Mouse (Mus musculus) intestine, postnatal 0 days (tissue): ENCODE measurements around the gene Tmem163. TPM values are rescaled to one million over a fixed set of nuclear protein-coding genes. Genes with fewer than 3 reads are reported as not detected.

ENCODE experiments used
- ATAC-seq: fragments of 200-750 bp; cut with Nextera tagmentation; 2 replicates; pipeline ENCODE4 v1.8.0; 2017; ENCODE audit warnings: mild to moderate bottlenecking, moderate TSS enrichment, moderate library complexity
- H3K27ac ChIP-seq: fragments of 300-500 bp; sonication (generic); 2 replicates; pipeline ENCODE4 v1.5.1; 2014; ENCODE audit warnings: mild to moderate bottlenecking, low read depth, low read length, moderate library complexity
- H3K27me3 ChIP-seq: fragments of 300-500 bp; sonication (generic); replicated peaks from 2 replicates; pipeline ENCODE4 v1.6.1; 2014; ENCODE audit warnings: low read length, mixed read lengths; ENCODE audit not compliant: control insufficient read depth, insufficient read depth
- H3K36me3 ChIP-seq: fragments of 300-500 bp; sonication (generic); 2 replicates; pipeline ENCODE4 v1.6.1; 2014; ENCODE audit warnings: mild to moderate bottlenecking, moderate library complexity; ENCODE audit not compliant: control insufficient read depth, insufficient read depth
- H3K4me1 ChIP-seq: fragments of 300-500 bp; sonication (generic); replicated peaks from 2 replicates; pipeline ENCODE4 v1.6.1; 2014; ENCODE audit warnings: antibody characterized with exemption, low read length, mixed read lengths; ENCODE audit not compliant: control insufficient read depth, insufficient read depth
- H3K4me2 ChIP-seq: fragments of 300-500 bp; sonication (generic); replicated peaks from 2 replicates; pipeline ENCODE4 v1.6.1; 2014; ENCODE audit warnings: low read depth, mild to moderate bottlenecking, moderate library complexity
- H3K4me3 ChIP-seq: fragments of 300-500 bp; sonication (generic); 2 replicates; pipeline ENCODE4 v1.5.1; 2014; ENCODE audit warnings: low read depth, low read length
- H3K9ac ChIP-seq: fragments of 300-500 bp; sonication (generic); 2 replicates; pipeline ENCODE4 v1.6.1; 2014; ENCODE audit warnings: mild to moderate bottlenecking, low read depth, low read length
- H3K9me3 ChIP-seq: fragments of 300-500 bp; sonication (generic); 2 replicates; pipeline ENCODE4 v1.6.1; 2016; ENCODE audit warnings: mixed run types; ENCODE audit not compliant: control insufficient read depth
- CTCF ChIP-seq: sonication (generic); IDR thresholded peaks from 2 replicates; pipeline ENCODE4 v1.5.1; 2016; ENCODE audit warnings: low read depth, mild to moderate bottlenecking, control low read depth, antibody characterized with exemption, moderate library complexity
- WGBS: fragments of 180-500 bp; shearing (Covaris S2); extraction: QIAGEN DNeasy Blood & Tissue Kit; methylation state at CpG from one replicate; pipeline ENCODE4 v1.1.7; 2014; 5-methylcytosine and 5-hydroxymethylcytosine counted together
- polyA plus RNA-seq: library from polyadenylated mRNA; unstranded; fragments of >200 nt; fragmentation: Nextera tagmentation; extraction: Ambion mirVana; gene quantifications from 2 replicates; pipeline ENCODE4 v1.2.1, GENCODE M21; 2015

Gene Tmem163
- polyA plus RNA-seq, 1 experiment from 2014 or later: 0.26 TPM

- H3K9me3 ChIP-seq: no peaks in the 10 kb centered on the region
- no peak overlapping the region for H3K4me3 ChIP-seq
- ATAC-seq: no peak
- H3K27ac ChIP-seq: no peak overlapping the region
- peaks cover 71% of the 10 kb centered on the region for H3K36me3 ChIP-seq
- WGBS: 95% methylated on average over 5 of the region's 5 CpGs
- no peak overlapping the region for H3K9ac ChIP-seq
- no peaks in the 10 kb centered on the region for H3K27me3 ChIP-seq
- no peak for TF ChIP-seq CTCF
- H3K4me2 ChIP-seq: no peak overlapping the region
- H3K4me1 ChIP-seq: no peaks in the 10 kb centered on the region
Measured at GRCm38 (mm10) chr1:127475756-127476155, 203.6 kb downstream of the Tmem163 start.

- no peak for ATAC-seq
- TF ChIP-seq CTCF: no peak
- Histone ChIP-seq H3K4me2 (no peak overlapping the region), H3K27me3 (no peaks in the 10 kb centered on the region), H3K4me3 (no peak overlapping the region), H3K9ac (no peak overlapping the region), H3K27ac (no peak overlapping the region), H3K9me3 (no peaks in the 10 kb centered on the region), H3K4me1 (no peaks in the 10 kb centered on the region), H3K36me3 (peaks cover 41% of the 10 kb centered on the region)
- 71% methylated on average over 4 of the region's 4 CpGs for WGBS
Measured at GRCm38 (mm10) chr1:127470175-127470574, 209.2 kb downstream of the Tmem163 start.

- no peak overlapping the region for H3K27ac ChIP-seq
- WGBS: 96% methylated on average over 5 of the region's 5 CpGs
Measured at GRCm38 (mm10) chr1:127467238-127467637, 212.1 kb downstream of the Tmem163 start.

GRCm38 (mm10) chr1:127465292-127465691 is 214.1 kb downstream of the Tmem163 start:
- TF ChIP-seq CTCF: no peak
- WGBS: 70% methylated on average over 6 of the region's 6 CpGs

More at GRCm38 (mm10) chr1:127467238-127467637, 212.1 kb downstream of the Tmem163 start:
- H3K4me1 ChIP-seq: no peaks in the 10 kb centered on the region
- no peaks in the 10 kb centered on the region for H3K27me3 ChIP-seq
- peaks cover 33% of the 10 kb centered on the region for H3K36me3 ChIP-seq
- H3K9ac ChIP-seq: no peak overlapping the region
- H3K4me3 ChIP-seq: no peak overlapping the region
- no peaks in the 10 kb centered on the region for H3K9me3 ChIP-seq
- TF ChIP-seq CTCF: no peak
- no peak overlapping the region for H3K4me2 ChIP-seq
- no peak for ATAC-seq

GRCm38 (mm10) chr1:127464041-127464440 is 215.3 kb downstream of the Tmem163 start:
- no peaks in the 10 kb centered on the region for H3K27me3 ChIP-seq
- no peak overlapping the region for H3K4me3 ChIP-seq
- H3K4me1 ChIP-seq: no peaks in the 10 kb centered on the region
- WGBS: 60% methylated on average over 6 of the region's 6 CpGs
- peaks cover 32% of the 10 kb centered on the region for H3K36me3 ChIP-seq
- ATAC-seq: no peak
- H3K27ac ChIP-seq: no peak overlapping the region
- TF ChIP-seq CTCF: no peak
- no peak overlapping the region for H3K9ac ChIP-seq
- no peaks in the 10 kb centered on the region for H3K9me3 ChIP-seq
- no peak overlapping the region for H3K4me2 ChIP-seq

More at GRCm38 (mm10) chr1:127465292-127465691, 214.1 kb downstream of the Tmem163 start:
- Histone ChIP-seq H3K4me1 (no peaks in the 10 kb centered on the region), H3K27ac (no peak overlapping the region), H3K27me3 (no peaks in the 10 kb centered on the region), H3K4me2 (no peak overlapping the region), H3K9me3 (no peaks in the 10 kb centered on the region), H3K9ac (no peak overlapping the region), H3K4me3 (no peak overlapping the region), H3K36me3 (peaks cover 32% of the 10 kb centered on the region)
- ATAC-seq: no peak

- Histone ChIP-seq H3K4me1 (no peaks in the 10 kb centered on the region), H3K27ac (no peak overlapping the region), H3K27me3 (no peaks in the 10 kb centered on the region), H3K4me3 (no peak overlapping the region), H3K9ac (no peak overlapping the region), H3K36me3 (peaks cover 32% of the 10 kb centered on the region), H3K4me2 (no peak overlapping the region), H3K9me3 (no peaks in the 10 kb centered on the region)
- no peak for TF ChIP-seq CTCF
- ATAC-seq: no peak
- WGBS: 87% methylated on average over 9 of the region's 9 CpGs
Measured at GRCm38 (mm10) chr1:127461017-127461416, 218.3 kb downstream of the Tmem163 start.

- no peak for TF ChIP-seq CTCF
- WGBS: 78% methylated on average over 7 of the region's 7 CpGs
- no peaks in the 10 kb centered on the region for H3K27me3 ChIP-seq
- H3K9ac ChIP-seq: no peak overlapping the region
- no peaks in the 10 kb centered on the region for H3K4me1 ChIP-seq
- H3K36me3 ChIP-seq: peaks cover 33% of the 10 kb centered on the region
- no peaks in the 10 kb centered on the region for H3K9me3 ChIP-seq
- no peak for ATAC-seq
- H3K27ac ChIP-seq: no peak overlapping the region
- no peak overlapping the region for H3K4me3 ChIP-seq
- no peak overlapping the region for H3K4me2 ChIP-seq
Measured at GRCm38 (mm10) chr1:127459576-127459975, 219.8 kb downstream of the Tmem163 start.
